Mouse (Mus musculus) kidney, postnatal 4 days (tissue): ENCODE results near the gene Rbpjl.

Experiments used
- DNase-seq, 2 experiments: peaks; one replicate each; pipeline ENCODE4 v3.0.0; 2021; ENCODE audit warnings: mixed read lengths in 2 of 2

Gene Rbpjl

DNA sequence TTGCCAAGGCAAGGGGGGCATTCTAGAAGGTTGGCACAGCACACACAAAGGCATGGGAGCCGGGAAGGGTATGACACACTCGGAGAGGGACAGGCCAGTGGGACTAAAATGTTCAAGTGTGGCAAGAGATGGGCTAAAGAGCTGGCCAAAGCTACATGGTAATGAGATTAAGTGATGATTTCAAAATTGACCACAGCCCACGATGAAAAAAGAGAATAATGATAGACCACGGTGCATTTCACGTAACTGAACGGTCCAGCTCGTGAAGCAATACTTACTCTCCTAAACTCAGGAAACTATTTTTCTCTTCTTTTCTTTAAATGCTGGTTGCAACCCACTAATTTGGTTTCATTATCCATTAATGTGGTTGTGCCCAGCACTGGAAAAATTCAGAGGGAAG is 6.9 kb upstream of the Rbpjl start:
- DNase-seq = no peak

DNA sequence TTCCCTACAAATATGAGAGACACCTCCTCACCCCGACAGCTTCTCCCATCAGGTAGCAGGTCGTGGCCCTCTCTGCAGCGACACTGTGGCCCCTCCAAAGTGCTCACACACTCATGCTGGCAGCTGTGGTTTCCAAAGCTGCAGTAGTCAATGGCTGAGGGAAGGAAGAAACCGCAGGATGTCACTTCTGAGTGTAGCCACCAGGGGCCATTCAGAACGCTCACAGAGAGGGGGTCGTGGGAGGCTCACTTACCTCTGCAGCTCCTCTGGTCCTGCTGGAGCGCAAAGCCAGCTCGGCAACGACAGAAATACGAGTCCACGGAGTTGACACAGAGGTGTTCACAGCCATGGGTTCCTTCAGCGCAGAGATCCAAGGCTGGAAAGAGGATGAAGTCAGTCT is 6.0 kb upstream of the Rbpjl start:
- DNase-seq = no peak

DNA sequence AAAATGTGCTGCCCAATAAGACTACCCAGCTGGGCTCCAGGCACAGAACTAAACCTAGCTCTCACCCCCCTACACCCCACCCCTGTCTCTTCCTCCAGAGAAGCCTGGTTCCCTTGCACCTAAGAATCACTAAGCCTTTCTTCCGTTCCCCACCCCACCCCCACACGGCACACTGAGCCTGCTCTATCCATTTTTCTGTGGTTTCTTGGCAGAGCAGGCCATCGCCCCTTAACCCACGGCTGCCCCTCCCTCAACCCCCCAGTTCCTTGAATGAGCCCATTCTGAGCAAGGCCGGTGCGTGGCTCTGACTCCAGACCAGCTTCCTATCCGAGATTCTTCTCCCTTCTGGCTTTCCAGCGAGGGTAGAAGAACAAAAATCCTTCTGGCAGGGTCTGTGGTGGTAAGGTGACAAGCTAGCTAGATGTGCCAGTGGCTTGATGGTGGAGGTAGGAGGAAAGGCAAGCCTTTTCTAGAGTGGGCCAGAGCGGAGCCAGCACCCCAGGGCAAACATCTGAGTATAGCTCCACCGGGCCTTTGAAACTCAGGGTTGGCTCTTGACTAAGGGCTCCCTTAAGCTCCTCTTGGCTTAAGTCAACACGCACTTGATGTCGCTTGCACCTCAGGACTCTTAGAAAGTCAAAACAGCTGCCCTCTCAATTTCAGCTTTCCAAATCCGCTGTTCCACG is 598 bp downstream of the Rbpjl start:
- DNase-seq = no peak

DNA sequence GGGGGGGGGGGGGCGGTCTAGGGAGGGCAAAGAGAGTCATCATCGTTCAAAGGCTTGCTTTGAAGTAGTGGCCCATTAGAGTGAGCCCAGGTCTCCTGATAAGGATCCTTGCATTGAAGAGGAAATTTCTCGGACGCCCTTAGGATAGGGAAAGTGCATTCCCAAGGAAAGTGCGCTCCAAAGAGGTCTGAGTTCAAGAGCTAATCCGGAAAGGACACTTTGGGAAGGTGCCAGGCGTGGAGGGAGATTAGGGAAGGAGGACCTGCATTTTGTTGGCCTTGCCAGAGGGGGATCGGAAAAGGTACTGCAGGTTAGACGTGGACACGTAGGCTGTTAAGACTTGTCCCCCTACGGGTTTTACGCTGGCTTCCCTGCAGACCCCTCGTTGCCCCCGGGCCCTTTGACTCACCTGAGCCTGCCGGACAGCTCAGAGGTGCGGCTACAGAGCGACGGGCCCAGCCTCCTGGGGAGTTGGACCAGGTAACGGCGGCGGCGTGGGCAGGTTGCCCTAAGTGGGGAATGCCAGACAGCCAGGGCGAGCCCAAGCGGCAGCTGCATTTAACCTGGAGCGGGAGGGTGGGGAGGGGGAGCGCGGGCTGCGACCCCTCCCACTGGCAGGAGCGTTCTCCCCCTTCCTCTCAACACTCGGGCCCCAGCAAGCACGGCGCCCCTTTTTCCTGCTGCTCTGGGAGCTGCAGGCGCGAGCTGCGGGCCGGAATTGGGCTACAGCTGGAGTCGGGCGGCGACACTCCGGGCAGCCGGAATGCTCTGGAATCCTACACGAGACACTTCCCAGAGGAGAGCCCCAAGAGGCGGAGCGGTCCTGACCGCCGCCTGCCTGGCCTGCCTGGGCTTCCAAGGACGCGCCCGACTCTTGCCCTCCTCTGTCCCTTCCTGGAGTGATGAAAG is 1.4 kb downstream of the Rbpjl start:
- peak; percentile 70 to 77 for DNase-seq

DNA sequence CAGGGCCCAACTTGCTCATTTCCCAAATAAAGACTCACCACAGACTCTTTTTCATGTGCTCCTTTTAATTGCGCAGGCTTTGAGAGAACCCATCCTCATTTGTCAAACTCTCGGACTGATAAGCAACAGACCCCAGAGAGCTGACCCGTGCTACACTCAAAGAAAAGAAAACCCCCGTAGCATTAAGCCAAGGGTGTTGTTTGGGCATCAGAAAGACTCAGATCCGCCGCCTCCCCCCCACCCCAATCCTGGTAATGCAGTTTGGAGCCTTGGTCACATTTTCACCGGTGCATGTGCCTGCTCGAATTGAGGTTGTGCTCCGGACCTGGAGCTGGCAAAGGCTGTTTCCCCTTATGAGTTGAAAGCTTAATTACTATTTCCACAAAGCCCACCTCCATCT is 2.1 kb downstream of the Rbpjl start, which contains the start of gene Matn4:
Gene Matn4, minus strand, starts transcription at position 101 of the 400 bp plus-strand sequence.
- no peak for DNase-seq

DNA sequence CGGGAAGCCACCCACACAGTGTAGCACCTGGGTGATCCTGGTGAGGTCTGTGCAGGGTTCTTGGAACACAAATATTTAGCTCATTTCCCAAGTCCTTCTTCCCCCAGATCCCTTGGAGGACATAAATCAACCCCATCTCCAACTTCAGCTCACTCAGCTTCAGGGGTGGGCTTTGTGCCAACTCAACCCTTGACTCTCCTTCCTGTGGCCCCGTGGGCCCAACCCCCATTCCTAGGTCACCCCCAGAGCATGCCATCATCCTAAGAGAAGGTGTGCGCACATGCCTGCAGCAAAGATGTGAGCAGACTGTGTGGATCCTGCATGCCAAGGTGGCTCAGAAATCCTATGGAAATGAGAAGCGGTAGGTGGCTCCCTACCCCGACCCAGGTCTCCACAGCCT is 2.6 kb downstream of the Rbpjl start:
- no peak for DNase-seq

DNA sequence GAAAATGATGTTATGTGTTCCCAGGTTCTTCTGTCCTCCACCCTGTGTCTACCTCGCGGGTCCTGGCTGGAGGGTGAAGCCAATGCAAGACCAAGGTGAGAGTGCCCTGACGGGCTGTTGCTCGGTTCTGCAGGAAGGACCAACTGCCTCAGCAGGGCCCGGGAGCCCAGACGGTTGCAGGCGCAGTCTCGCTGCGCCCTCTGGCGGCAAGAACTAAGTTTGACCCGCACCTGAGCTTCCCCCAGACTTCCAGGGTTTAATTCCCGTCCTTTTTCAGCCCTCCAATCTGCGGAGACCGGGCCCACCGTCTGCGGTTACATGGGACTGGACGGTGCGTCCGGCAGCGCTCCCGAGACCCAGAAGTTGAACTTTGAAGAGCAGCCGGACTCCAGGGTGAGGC is 4.8 kb downstream of the Rbpjl start:
- peak; percentile 84 to 87 for DNase-seq

DNA sequence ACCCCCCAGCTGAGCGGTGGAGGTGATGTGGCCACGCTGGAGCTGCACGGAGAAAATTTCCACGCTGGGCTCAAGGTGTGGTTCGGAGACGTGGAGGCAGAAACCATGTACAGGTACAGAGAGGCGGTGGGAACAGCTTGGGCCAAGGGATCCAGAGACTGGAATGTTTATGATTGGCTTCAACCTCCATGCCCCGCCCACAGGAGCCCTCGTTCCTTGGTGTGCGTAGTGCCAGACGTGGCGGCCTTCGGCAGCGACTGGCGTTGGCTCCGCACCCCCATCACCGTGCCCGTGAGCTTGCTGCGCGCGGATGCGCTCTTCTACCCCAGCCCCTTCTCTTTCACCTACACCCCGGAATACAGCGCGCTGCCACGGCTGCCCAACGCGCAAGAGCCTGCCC is 11.2 kb downstream of the Rbpjl start:
- DNase-seq = no peak

DNA sequence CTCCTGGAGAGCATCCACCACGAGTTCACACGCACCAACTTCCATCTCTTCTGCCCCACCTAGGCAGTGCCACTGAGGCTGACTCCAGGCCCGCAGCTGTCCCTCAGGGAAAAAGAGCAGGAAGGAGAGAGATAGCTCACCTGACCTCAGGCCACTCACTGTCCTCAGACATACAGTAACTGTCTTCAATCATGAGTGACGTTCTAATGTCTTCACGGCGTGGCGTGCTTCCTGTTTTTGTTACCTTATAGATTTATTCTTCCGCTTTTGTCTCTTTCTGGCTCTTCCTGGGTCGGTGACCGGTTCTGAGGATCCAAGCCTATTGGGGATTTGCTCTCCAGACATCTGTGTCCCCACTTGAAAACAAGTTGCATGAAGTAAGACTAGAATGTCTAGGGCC is 11.6 kb downstream of the Rbpjl start:
- DNase-seq = no peak

DNA sequence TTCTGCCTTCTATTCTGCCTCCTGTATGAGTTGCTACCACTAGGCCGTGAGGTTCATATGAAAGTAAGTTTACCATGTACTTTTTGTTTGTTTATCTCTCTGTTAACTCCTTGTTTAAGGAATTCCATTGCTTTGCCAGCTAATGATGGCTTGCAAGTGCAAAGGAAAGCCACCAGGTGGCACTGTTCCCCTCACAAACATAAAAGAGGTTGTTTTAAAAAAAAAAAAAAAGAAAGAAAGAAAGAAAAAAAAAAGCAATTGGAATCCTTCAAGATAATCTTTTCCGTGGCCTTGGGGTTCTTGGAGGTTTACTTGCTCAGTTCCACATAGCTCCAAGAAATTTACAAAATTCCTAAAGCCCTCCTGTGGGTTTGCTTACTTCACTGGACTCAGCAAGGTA is 14.3 kb downstream of the Rbpjl start:
- DNase-seq = peak; percentile 58 to 60

DNA sequence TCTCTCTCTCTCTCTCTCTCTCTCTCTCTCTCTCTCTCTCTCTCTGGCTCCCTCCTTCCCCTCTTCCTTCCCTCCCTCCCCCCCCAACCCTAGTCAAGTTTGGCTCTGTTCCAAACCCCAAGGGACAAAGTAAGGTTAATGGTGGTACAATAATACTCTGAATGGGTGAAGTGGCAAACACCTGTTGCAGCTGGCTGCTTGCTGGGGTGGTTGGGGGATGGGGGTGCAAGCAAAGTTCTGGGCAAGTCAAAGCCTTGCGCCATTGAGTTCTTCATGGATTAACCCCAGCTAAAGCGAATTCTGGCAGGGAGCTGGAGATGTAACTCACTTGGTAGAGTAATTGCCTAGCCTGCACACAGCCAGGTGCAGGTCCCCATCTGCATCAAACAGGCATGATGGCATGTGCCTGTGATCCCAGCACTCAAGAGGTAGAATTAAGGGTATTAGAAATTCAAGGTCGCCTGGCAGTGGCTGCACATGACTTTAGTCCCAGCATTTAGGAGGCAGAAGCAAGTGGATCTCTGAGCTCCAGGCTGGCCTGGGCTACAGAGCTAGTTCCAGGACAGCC is 15.5 kb downstream of the Rbpjl start:
- peak in 1 of 2 experiments; percentile 70 for DNase-seq

DNA sequence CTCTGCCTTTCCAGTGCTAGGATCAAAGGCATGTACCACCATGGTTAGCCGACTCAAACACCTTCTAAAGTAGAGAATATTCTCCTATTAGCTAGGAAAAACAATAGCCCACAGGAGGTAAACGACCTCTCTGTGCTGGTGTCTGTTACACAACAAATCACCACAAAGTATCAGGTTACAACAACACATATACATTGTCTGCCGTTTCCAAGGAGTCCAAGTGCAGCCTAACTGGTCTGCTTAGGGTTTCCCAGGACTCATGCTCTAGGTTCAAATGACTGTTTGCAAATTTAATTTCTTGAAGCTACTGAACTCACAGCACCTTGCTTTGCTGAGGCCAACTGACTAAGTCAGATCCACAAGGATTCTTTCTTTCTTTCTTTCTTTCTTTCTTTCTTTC is 16.5 kb downstream of the Rbpjl start:
- DNase-seq = no peak

DNA sequence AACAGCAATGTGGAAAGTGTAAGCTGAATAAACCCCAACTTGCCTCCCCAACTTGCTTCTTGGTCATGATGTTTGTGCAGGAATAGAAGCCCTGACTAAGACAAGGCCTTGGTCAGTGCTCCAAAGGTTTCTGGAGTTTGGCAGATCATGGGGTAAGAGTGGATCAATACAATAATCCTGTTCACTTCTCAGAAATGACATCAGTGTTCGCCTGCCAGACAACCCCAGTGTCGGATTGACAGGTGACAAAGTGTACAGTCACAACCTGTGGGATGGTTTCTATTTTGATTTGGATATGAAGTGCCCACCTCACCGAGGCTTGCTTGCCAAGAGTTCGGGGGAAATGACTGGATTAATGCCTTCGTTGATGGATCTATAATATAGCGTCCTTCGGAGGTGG is 18.4 kb downstream of the Rbpjl start:
- no peak for DNase-seq

DNA sequence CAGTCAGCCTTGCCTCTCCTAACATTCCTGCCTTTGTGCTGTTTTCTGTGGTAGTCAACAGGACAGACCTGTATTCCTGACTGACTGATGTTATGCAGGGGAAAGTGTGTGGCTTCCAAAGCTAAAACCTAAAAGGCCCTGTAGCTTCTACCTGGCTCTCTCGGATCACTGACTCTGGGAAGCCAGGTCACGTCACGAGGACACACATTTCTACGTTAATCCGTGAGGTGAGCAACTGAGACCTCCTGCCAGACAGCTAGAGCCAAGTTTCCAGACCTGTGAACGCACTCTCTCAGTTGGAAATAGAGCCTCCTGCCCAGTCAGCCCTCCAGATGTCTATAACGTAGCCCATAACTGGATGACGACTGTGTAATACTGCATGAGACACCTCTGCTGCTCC is 19.0 kb downstream of the Rbpjl start:
- peak in 1 of 2 experiments; percentile 2 for DNase-seq

DNA sequence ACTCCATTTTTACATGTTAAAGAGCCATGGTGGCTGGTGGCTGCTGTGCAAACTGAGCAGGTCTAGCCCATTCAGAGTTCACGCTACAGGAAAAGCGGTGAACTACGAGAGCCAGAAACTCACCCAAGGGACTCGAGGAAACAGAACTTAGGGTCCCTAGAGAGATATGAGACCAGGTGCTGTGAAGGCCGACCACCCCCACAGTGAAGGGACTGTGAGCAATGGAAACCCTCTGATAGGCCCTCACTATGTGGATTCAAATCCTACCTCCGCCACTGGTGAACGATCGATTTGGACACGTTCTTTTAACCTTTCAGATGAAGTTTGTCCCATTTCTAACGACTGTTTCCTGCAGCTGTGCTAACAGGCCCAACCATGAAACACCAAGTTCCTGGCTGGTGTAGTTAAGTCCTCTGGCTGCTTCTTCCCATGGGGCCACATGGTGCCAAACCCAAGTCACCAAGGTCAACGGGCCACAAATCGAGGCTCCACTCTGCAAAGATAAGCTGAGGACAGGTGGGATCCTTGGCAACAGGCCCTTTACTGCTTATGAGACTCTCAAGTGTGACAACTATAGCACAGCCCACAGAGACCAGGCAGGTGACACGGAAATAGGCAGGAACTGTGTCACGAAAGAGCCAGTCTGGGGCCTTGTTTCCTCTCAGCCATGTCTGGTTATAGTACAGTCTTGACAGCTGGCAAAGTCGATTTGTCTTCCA is 19.9 kb downstream of the Rbpjl start:
- DNase-seq = peak in 1 of 2 experiments; percentile 6

DNA sequence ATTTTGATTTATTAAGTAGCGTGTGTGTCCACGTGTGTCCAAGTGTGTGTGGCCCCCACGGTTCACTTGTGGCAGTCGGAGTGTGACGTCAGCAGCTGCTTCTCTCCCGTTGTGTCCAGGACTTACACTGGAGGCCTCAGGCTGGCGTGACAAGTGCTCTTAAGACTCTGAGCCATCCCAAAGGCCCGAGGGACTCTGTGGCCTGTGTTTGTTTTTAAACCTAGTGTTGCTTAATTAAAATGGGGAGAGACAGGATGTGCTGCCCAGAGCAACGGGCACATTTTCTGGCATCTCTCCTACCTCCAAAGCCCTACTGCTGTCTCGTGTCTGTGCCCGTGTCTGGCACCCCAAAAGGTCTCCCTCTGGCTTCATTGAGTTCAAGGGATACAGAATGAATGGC is 20.5 kb downstream of the Rbpjl start:
- DNase-seq = peak in 1 of 2 experiments; percentile 11

DNA sequence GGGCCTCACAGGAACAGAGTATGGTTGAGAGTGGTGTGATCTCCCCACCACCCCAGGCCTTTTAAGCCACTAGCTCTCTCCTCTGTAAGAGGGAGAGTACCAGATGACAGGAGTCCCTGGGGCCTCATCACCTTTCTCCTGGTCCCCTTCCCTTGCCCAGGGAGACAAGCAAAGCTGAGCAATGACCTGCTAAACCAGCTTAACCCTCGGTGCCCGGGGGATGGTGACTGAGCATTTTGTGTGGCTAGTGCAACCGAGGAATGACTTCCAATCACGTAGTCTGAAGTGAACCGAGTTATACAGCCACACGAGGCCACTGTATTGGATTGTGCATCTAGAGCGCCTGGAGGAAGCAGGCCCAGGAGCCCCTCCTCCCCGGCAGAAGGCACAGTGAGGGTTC is 21.5 kb downstream of the Rbpjl start:
- DNase-seq = peak in 1 of 2 experiments; percentile 1

DNA sequence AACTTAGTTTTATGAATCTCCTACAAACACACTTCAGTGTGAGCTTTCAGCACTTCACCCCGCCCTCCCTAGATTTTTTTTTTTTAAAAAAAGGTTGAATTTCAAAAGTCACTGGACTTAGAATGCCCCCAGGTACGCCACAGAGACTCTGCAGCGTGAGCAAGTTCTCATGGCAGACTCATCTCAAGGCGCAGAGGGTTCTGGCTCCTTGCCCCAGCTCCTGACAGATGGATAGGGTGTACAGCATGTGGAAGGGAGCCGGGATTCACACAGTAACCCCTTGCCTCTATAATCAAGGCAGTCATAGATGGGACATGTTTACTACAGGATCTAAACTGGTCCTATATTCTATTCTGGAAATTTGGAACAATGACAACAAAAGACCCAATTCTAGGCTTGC is 22.5 kb downstream of the Rbpjl start:
- no peak for DNase-seq

DNA sequence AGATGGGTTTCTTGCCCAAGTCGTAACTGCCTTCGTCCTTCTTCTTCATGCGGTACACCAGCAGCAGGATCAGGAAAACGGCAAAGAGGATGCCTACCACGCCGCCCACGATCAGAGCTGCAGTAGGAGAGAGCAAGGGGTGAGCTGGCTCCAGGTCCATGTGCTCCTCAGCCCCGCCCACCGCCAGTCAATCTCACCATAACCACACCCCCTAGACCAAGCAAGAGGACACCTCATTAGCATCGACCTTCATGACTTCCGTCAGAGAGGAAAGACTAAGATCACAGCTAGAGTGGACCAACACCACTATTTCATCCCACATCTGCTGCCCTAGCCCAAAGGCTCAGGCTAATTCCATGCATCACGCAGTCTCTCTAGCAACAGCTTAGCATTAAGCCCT is 23.2 kb downstream of the Rbpjl start:
- DNase-seq = peak in 1 of 2 experiments; percentile 60

DNA sequence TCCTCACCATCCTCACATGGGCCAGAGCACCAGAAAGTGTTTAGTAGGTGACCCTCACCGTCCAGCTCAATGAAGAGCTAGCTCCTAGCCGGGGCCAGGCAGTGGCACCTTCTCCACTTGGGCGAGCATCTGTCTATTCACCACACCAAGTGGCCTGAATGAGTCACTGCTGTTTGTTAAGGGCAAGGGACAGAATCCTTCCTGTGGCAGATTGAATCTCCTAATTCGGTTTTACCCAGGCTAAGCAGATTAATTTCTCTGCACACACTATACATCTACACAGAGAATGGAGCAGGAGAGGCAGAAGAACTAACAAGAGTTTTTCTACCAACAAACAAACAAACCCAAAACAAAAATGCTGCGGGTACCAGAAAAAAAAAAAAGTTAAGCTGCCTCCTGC is 24.0 kb downstream of the Rbpjl start:
- no peak for DNase-seq

DNA sequence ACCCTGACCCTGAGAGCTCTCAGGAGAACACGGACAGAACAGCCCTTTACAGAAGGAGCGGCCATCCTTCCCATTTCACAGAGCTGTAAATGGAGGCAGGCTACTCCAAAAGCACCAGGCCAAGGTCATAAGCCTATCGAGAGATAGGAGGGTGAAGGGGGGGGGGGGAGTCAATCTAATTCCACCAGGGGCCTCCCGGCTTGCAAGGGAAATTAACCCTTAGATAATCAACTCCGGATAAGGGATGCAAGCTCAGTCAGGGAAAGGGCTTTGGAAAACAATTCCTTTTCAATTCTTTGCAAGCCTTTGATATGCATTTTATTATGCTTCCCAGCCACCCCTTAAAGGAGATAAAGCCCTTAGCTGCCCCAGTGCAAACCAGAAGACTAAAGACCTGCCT is 25.5 kb downstream of the Rbpjl start:
- DNase-seq = no peak

DNA sequence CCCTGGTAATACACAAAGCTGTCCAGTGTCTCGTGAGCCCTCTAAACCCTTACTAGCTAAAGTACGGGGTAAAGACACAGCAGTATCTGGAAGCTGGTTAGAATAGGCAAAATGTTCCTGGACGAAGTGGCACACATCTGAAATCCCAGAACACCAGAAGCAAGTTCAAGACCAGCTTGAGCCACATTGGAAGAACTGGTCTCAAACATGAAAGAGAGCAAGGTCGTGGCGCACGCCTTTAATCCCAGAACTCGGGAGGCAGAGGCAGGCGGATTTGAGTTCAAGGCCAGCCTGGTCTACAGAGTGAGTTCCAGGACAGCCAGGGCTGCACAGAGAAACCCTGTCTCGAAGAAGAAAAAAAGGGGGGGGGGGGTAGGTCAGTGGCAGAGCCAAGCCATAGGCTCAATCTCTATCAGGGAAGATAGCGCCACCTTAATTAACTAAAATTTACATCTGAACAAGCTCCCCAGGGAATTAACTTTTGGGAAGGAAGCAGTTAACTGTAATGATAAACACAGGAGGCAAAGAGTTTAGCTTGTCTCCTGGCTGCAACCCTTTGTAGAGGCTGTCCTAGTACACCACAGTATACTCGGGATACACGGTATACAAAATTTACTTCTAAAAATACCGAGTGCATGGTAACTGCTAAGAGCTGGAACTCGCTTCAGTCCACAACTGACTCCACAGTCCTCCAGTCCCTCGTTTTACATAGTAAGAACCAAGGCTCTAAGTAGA is 27.1 kb downstream of the Rbpjl start:
- DNase-seq = no peak
